Mouse (Mus musculus): ENCODE data around the gene Arhgap15. TPM values are rescaled to one million over a fixed set of nuclear protein-coding genes. Genes with fewer than 3 reads are reported as not detected.

The Arhgap15 gene
- polyA plus RNA-seq, 1 experiment from 2014 or later: 7.4 TPM

DNA sequence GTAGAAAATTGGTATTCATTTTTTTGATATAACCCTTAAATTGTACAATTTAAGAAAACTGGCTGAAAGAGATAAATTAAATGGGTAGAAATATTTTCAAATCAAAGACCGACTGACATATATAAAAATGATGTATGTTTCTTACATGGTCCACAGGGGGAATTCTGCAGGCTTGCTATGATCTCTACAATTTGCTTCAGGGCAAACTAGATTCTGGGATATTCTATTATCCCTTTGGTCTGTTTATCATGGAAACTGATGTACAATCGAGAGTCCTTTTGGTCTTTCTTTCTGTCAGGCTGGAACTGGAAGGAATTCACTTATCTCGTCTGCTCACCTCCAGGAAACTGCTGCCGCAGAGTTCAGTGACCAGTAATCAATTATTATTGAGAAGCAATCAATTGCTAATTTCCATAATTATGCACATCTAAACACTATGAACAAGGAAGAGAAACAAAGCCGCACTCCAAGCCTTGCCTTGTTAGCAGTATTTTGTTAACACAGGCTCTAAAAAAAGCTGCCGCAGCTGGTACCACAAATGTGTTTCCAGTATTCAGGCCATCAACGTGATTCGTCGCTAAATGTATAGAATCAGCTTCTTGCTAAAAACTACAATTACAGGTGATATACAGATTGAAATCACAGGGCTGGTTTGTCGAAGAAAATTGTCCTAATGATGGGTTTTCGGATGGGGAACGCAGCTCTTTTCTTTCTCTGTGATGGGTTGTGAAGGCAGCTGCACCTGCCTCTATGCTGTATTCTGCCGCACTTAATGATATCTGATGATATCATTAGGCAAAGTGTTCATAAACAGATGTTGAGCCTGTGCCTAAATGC, 229.8 kb downstream of the Arhgap15 start:
- Histone ChIP-seq H3K27me3 (replicated peaks; ENCODE audit: control insufficient read depth, insufficient read depth, low read length) (no peaks in the 10 kb centered on the region), H3K9ac (ENCODE audit: low read depth, low read length) (no peak overlapping the region), H3K9me3 (ENCODE audit: control insufficient read depth, low read length) (no peaks in the 10 kb centered on the region), H3K36me3 (ENCODE audit: control insufficient read depth, insufficient read depth, low read length) (no peaks in the 10 kb centered on the region), H3K4me1 (replicated peaks; ENCODE audit: control insufficient read depth, insufficient read depth, low read length) (no peaks in the 10 kb centered on the region), H3K27ac (ENCODE audit: low read depth, low read length) (no peak overlapping the region), H3K4me2 (no peak overlapping the region), H3K4me3 (ENCODE audit: low read depth, low read length) (no peak overlapping the region)
- 84% methylated on average over 13 of the region's 13 CpGs for WGBS
- no peak for ATAC-seq (replicated peaks; ENCODE audit: low FRiP score)
- DNase-seq (ENCODE audit: low spot score): no peak

DNA sequence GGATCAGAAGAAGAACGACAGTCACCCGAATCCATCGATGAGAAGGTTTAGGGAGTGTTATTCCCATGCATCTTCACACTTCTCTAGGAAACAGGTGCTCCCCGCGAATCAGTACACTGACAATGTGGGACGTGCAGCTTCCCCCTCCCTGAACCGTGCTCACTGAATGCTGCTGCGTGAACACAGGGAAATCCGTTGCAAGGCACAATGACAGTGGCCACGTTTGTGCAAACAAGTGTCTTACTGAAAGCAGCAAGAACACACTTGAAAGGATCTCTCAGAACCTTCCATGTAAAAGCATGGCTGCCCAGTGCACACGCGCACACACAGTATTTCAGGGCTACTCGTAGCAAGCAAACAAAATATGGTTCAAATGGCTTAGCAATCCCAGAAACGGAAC, 237.4 kb downstream of the Arhgap15 start:
- H3K4me3 ChIP-seq (ENCODE audit: low read depth, low read length): no peak overlapping the region
- no peak overlapping the region for H3K4me2 ChIP-seq
- H3K4me1 ChIP-seq (replicated peaks; ENCODE audit: control insufficient read depth, insufficient read depth, low read length): no peaks in the 10 kb centered on the region
- no peaks in the 10 kb centered on the region for H3K9me3 ChIP-seq (ENCODE audit: control insufficient read depth, low read length)
- DNase-seq (ENCODE audit: low spot score): no peak
- no peaks in the 10 kb centered on the region for H3K36me3 ChIP-seq (ENCODE audit: control insufficient read depth, insufficient read depth, low read length)
- H3K27ac ChIP-seq (ENCODE audit: low read depth, low read length): no peak overlapping the region
- H3K27me3 ChIP-seq (replicated peaks; ENCODE audit: control insufficient read depth, insufficient read depth, low read length): no peaks in the 10 kb centered on the region
- H3K9ac ChIP-seq (ENCODE audit: low read depth, low read length): no peak overlapping the region
- WGBS: 82% methylated on average over 14 of the region's 14 CpGs
- no peak for ATAC-seq (replicated peaks; ENCODE audit: low FRiP score)

DNA sequence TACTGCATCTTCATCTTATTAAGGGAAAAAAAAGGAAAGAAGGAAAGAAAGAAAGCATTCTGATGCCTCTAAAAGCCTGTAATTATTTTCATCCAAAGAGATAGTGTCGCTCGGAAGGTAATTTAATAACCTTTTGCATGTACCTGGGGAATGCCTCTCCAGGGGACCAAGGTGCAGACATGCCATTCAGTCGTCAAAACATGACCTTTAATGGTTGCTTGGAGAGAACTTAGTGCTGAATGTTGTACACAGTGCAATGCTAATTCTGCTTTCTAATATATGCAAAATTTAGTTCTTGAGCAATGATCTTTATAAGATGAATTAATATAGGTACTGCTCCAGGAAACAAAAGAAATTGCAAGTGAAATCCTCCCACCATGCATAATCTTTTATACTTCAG, 239.3 kb downstream of the Arhgap15 start:
- no peak for ATAC-seq (replicated peaks; ENCODE audit: low FRiP score)

DNA sequence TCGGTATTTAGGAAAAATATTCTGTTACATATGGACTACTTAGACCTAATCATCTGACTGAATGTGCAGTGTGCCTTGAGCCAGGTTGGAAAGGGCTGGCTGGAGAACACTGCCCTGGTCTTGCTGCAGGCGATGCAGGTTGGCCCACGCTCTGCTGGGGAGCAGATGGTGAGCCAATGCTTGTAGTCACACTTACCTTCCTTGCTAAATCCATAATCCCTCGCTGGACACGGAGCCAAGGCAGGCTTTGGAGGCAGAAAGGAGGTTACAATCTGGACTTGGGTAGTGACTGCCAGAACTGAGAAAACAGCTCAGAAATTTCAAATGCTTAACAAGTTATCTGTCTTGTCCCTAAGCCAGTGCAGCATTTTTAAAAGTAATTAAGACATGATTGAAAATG, 241.2 kb downstream of the Arhgap15 start:
- DNase-seq (ENCODE audit: low spot score) (no peak), ATAC-seq (replicated peaks; ENCODE audit: low FRiP score) (no peak)
- Histone ChIP-seq H3K4me2 (no peak overlapping the region), H3K4me1 (replicated peaks; ENCODE audit: control insufficient read depth, insufficient read depth, low read length) (no peaks in the 10 kb centered on the region), H3K9ac (ENCODE audit: low read depth, low read length) (no peak overlapping the region), H3K9me3 (ENCODE audit: control insufficient read depth, low read length) (no peaks in the 10 kb centered on the region), H3K27me3 (replicated peaks; ENCODE audit: control insufficient read depth, insufficient read depth, low read length) (no peaks in the 10 kb centered on the region), H3K4me3 (ENCODE audit: low read depth, low read length) (no peak overlapping the region), H3K36me3 (ENCODE audit: control insufficient read depth, insufficient read depth, low read length) (no peaks in the 10 kb centered on the region), H3K27ac (ENCODE audit: low read depth, low read length) (no peak overlapping the region)
- 72% methylated on average over 5 of the region's 5 CpGs for WGBS

More for the DNA sequence above, 239.3 kb downstream of the Arhgap15 start:
- Histone ChIP-seq H3K4me3 (ENCODE audit: low read depth, low read length) (no peak overlapping the region), H3K4me1 (replicated peaks; ENCODE audit: control insufficient read depth, insufficient read depth, low read length) (no peaks in the 10 kb centered on the region), H3K27ac (ENCODE audit: low read depth, low read length) (no peak overlapping the region), H3K9me3 (ENCODE audit: control insufficient read depth, low read length) (no peaks in the 10 kb centered on the region), H3K36me3 (ENCODE audit: control insufficient read depth, insufficient read depth, low read length) (no peaks in the 10 kb centered on the region), H3K4me2 (no peak overlapping the region), H3K27me3 (replicated peaks; ENCODE audit: control insufficient read depth, insufficient read depth, low read length) (no peaks in the 10 kb centered on the region), H3K9ac (ENCODE audit: low read depth, low read length) (no peak overlapping the region)
- no peak for DNase-seq (ENCODE audit: low spot score)
- 78% methylated on average over 3 of the region's 3 CpGs for WGBS

DNA sequence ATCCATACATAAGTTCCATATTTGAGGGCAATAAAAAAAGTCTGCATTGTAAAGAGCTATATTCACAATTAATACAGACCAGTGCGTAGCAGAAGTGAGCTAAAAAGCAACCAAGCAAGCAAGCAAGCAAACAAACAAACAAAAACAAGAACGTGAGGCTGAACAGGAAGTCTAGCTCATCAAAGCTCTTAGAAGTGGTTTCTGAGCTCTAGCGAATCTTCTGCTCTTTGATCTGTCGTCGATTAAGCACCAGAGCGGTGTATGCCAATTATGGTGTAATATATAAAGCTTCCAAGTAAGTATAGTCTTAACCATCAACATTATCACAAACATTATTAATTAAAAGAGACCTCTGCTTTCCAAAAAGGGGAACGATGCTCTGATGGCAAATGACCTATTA, 243.9 kb downstream of the Arhgap15 start:
- ATAC-seq (replicated peaks; ENCODE audit: low FRiP score): no peak
- no peak overlapping the region for H3K4me3 ChIP-seq (ENCODE audit: low read depth, low read length)
- no peaks in the 10 kb centered on the region for H3K36me3 ChIP-seq (ENCODE audit: control insufficient read depth, insufficient read depth, low read length)
- H3K9me3 ChIP-seq (ENCODE audit: control insufficient read depth, low read length): no peaks in the 10 kb centered on the region
- no peak overlapping the region for H3K4me2 ChIP-seq
- whole genome bisulfite sequencing: 80% methylated on average over 7 of the region's 7 CpGs
- no peaks in the 10 kb centered on the region for H3K4me1 ChIP-seq (replicated peaks; ENCODE audit: control insufficient read depth, insufficient read depth, low read length)
- no peak overlapping the region for H3K9ac ChIP-seq (ENCODE audit: low read depth, low read length)
- no peaks in the 10 kb centered on the region for H3K27me3 ChIP-seq (replicated peaks; ENCODE audit: control insufficient read depth, insufficient read depth, low read length)
- DNase-seq (ENCODE audit: low spot score): no peak
- no peak overlapping the region for H3K27ac ChIP-seq (ENCODE audit: low read depth, low read length)

DNA sequence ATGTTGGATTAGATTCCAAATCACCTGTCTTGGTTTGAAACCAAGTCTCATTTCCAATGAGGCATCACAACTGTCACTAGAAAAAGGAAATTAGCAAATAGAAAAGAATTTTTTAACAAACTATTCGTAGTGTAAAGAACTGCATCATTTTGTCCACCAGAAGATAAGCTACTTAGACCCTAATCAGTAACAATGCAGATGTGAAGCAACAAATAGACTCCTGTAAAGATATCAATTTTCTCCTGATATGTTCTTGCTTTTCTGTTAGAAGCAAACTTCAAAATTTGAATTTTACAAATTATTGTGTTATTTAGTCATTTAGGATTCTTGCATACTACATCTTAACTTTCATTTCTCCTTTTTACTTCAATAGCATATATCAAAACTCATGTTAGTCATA, 253.8 kb downstream of the Arhgap15 start:
- Histone ChIP-seq H3K4me2 (no peak overlapping the region), H3K4me3 (ENCODE audit: low read depth, low read length) (no peak overlapping the region), H3K36me3 (ENCODE audit: control insufficient read depth, insufficient read depth, low read length) (no peaks in the 10 kb centered on the region), H3K9me3 (ENCODE audit: control insufficient read depth, low read length) (no peaks in the 10 kb centered on the region), H3K4me1 (replicated peaks; ENCODE audit: control insufficient read depth, insufficient read depth, low read length) (no peaks in the 10 kb centered on the region), H3K27me3 (replicated peaks; ENCODE audit: control insufficient read depth, insufficient read depth, low read length) (no peaks in the 10 kb centered on the region), H3K9ac (ENCODE audit: low read depth, low read length) (no peak overlapping the region), H3K27ac (ENCODE audit: low read depth, low read length) (no peak overlapping the region)
- no peak; the same call in 1 of the 2 replicates for ATAC-seq (replicated peaks; ENCODE audit: low FRiP score)
- DNase-seq (ENCODE audit: low spot score): no peak
- WGBS: 64% methylated on average over 1 of the region's 1 CpGs

DNA sequence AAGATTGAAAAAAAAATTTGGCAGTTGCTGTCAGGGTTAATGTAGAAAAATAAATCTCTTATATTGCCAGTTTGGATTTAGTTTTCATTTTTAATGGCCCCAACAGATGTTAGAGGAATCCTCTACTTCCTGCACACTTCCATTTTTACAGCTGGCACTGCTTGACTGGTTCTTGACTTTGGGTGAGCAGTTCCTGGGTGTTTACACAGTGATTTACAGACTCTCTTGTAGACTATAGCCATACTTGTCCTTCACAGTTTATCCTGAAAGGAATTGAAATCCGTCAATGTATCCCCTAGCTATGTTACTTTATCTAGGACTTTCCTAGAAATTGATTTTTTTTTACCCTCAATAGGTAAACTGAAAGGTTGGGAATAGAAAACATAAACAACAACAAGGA, 261.6 kb downstream of the Arhgap15 start:
- H3K27ac ChIP-seq (ENCODE audit: low read depth, low read length): no peak overlapping the region
- no peak overlapping the region for H3K9ac ChIP-seq (ENCODE audit: low read depth, low read length)
- ATAC-seq (replicated peaks; ENCODE audit: low FRiP score) (no peak), DNase-seq (ENCODE audit: low spot score) (no peak)
- H3K4me2 ChIP-seq: no peak overlapping the region
- H3K36me3 ChIP-seq (ENCODE audit: control insufficient read depth, insufficient read depth, low read length): no peaks in the 10 kb centered on the region
- no peaks in the 10 kb centered on the region for H3K9me3 ChIP-seq (ENCODE audit: control insufficient read depth, low read length)
- WGBS: 71% methylated on average over 1 of the region's 1 CpGs
- no peak overlapping the region for H3K4me3 ChIP-seq (ENCODE audit: low read depth, low read length)
- no peaks in the 10 kb centered on the region for H3K27me3 ChIP-seq (replicated peaks; ENCODE audit: control insufficient read depth, insufficient read depth, low read length)
- no peaks in the 10 kb centered on the region for H3K4me1 ChIP-seq (replicated peaks; ENCODE audit: control insufficient read depth, insufficient read depth, low read length)

DNA sequence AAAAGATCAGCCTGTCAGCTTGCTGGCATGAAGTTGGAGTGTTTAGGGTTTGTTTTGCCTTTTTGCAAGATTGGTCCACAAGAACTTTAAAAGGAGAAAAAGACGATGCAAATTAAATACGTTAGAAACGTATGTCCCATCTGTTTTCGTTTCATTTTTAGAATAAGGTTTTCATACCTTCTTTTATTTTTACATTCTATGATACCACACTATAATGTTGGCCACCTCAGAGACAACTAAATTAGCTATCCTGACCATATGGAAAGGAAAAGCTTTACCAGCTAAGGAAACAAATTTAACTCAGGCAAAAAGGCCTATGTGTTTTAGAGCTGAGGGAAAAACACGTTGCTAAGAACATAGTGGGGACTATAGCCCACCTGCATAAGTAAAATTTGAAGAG, 264.8 kb downstream of the Arhgap15 start:
- Histone ChIP-seq H3K4me2 (no peak overlapping the region), H3K27ac (ENCODE audit: low read depth, low read length) (no peak overlapping the region), H3K4me3 (ENCODE audit: low read depth, low read length) (no peak overlapping the region), H3K9me3 (ENCODE audit: control insufficient read depth, low read length) (no peaks in the 10 kb centered on the region), H3K9ac (ENCODE audit: low read depth, low read length) (no peak overlapping the region), H3K36me3 (ENCODE audit: control insufficient read depth, insufficient read depth, low read length) (no peaks in the 10 kb centered on the region), H3K4me1 (replicated peaks; ENCODE audit: control insufficient read depth, insufficient read depth, low read length) (no peaks in the 10 kb centered on the region), H3K27me3 (replicated peaks; ENCODE audit: control insufficient read depth, insufficient read depth, low read length) (no peaks in the 10 kb centered on the region)
- 91% methylated on average over 5 of the region's 5 CpGs for WGBS
- ATAC-seq (replicated peaks; ENCODE audit: low FRiP score): no peak
- DNase-seq (ENCODE audit: low spot score): no peak

DNA sequence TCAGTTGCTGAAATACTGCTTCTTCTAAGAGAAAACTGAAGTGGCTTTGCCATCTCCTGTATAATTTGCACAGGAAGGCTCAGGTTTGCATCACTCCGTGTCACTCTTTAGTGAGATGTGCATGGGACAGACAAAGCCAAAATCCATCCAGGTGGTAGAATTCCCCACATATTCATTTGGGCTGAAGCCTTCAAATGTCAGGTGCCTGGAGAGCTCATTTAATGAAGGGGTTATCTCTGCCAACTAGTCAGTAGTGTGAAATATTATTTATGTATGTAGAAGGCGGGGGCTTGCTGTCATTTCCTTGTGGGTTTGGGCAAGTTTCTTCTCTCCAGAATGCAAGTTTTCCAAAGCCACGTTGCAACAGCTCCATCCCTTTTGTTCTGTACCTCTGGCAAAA, 268.1 kb downstream of the Arhgap15 start:
- DNase-seq (ENCODE audit: low spot score) (no peak), ATAC-seq (replicated peaks; ENCODE audit: low FRiP score) (no peak)
- Histone ChIP-seq H3K4me2 (no peak overlapping the region), H3K9me3 (ENCODE audit: control insufficient read depth, low read length) (no peaks in the 10 kb centered on the region), H3K9ac (ENCODE audit: low read depth, low read length) (no peak overlapping the region), H3K27ac (ENCODE audit: low read depth, low read length) (no peak overlapping the region), H3K4me1 (replicated peaks; ENCODE audit: control insufficient read depth, insufficient read depth, low read length) (no peaks in the 10 kb centered on the region), H3K4me3 (ENCODE audit: low read depth, low read length) (no peak overlapping the region), H3K27me3 (replicated peaks; ENCODE audit: control insufficient read depth, insufficient read depth, low read length) (no peaks in the 10 kb centered on the region), H3K36me3 (ENCODE audit: control insufficient read depth, insufficient read depth, low read length) (no peaks in the 10 kb centered on the region)
- 76% methylated on average over 3 of the region's 3 CpGs for WGBS
